Mouse (Mus musculus): ENCODE measurements around the gene Rab40c.

Gene Rab40c

GRCm38 (mm10) chr17:25919144-25919785 is at the start of gene Rab40c:
Gene Rab40c, minus strand, starts transcription at chr17:25919727.
- DNase-seq (ENCODE audit: low spot score) = no peak

DNA sequence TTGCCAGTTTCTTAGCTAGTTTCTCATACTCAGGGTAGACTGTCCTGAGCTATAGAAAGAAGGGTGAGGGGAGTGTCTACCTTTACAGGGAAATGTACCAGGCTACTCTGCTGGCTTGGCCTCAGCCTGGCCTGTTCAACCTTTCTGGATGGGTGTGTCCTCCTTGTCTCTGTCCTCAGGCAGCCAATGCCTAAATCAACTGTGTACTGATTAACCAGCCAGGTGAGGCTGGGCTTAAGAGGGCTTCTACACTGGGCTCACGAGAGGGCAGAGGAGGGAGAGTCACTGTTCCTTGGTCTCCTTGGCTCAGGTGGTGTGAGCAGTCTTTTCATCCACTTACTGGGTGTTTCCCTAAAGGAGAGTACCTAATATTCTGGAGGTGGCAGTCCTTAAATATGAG is 48.6 kb upstream of the Rab40c start:
- DNase-seq (ENCODE audit: low spot score) = peak; percentile 55

DNA sequence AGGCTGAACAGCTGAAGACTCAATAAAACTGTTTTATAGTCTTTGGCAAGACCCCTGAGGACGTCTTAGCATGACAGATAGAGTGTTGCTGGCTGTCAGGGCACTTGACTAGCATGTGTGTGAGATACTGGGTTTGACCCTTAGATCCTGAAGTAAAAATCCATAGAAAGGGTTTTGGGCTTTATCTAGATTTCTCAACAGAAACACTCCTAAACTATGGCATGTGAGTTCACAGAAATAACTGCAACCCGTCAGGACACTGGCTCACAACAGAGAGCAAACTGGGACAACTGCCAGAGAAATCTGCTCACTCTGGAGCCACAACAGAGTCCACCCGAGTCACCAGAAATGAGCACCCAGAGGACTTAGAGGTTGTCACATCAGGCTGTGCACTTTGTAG is 48.1 kb upstream of the Rab40c start:
- DNase-seq (ENCODE audit: low spot score) = no peak

GRCm38 (mm10) chr17:25964271-25964670 is 44.7 kb upstream of the Rab40c start:
- no peak for DNase-seq (ENCODE audit: low spot score)

GRCm38 (mm10) chr17:25962413-25962905 is 42.9 kb upstream of the Rab40c start:
- DNase-seq (ENCODE audit: low spot score) = no peak

DNA sequence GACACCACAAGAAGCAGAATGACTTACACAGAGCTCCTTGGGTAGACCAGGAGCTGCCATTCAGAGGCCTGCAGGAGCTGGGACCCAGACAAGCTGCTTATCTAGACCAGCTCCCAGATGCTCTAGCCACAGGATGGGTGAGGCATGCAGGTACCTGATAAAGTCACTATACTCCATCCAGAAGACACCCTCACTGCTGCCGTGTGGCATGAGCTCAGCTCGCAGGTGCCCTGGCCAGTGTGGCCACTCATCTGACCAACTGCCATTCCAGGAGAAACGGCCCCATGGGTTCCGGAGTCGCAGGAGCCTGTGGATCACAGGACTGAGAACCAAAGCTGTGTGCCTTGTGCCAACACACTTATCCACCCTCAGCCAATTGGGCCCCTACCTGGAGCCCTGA is 42.0 kb upstream of the Rab40c start:
- no peak for DNase-seq (ENCODE audit: low spot score)

DNA sequence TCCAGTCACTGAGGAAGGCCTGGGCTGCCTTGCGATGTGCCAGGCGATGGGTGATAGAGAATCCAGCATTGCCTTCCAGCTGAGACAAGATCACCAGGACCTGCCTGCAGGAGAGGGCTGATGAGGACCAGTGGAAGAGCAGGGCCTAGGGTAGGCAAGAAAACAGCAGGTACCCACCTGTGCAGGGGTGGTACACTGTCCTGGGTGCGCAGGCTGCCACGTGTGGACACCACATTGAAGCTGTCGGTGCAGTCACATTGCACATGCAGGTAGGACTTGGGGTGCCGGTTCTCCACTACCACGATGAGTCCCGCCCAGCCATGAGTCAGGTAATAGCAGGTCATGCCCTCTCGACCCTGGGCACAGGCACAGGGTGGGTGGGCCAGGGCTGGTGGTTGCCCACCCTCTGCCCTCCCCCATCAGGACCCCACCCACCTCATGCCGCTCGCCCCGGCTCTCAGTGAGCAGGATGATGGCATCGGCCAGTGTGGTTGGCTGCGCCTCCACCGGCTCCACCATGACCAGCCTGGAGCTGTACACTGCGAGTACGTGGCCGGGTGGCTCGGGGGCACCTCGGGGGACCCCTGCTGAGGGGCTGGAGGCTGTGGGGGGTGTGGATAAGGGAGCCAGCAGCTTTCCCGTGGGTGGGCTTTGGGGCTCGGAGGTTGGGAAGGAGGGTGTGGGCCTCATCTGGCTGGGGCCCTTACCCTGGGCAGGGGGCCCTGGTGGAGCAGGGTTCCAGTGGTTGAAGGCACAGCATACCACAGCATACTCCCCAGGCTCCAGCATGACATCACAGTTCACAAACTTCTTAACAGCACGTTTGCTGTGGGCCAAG is 40.3 kb upstream of the Rab40c start:
- DNase-seq (ENCODE audit: low spot score) = no peak

DNA sequence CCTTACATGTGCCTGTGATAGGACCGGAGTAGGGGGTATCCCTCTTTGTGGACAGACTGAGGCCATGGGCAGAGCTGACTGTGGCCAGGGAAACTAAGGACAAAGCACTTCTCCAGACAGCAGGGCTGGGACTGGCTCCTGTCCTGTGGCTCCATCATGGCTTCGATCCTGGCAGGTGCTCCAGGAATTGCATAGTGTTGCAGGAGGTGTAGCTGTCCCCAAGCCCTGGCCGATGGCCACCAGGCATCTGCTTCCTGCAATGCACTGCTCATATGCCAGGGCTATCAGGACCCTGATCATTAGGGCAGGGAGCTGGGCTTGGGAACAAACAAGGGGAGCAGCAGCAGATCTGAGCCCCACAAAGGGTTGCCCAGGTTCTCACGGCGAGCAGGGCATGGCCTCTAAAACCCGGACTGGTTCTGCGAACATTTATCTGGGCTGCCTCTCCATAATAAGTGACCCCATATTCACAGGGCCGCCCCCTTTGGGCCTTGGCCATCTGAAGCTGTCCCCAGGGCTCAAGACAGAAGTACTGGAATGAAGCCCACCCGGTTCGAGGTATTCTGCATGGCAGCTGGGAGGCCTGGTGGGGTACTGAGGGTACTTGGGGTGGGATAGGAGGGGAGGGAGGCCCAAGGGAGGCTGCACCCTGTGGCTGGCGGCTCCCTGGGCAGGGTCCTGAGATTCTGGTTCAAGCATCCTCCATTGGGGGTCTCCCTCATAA is 39.4 kb upstream of the Rab40c start:
- DNase-seq (ENCODE audit: low spot score) = no peak

GRCm38 (mm10) chr17:25957586-25958051 is 38.1 kb upstream of the Rab40c start:
- DNase-seq (ENCODE audit: low spot score) = no peak

GRCm38 (mm10) chr17:25956631-25957030 is 37.1 kb upstream of the Rab40c start:
- no peak for DNase-seq (ENCODE audit: low spot score)

- DNase-seq (ENCODE audit: low spot score) = no peak
These were observed 36.7 kb upstream of the Rab40c start for GRCm38 (mm10) chr17:25956201-25956600.

- DNase-seq (ENCODE audit: low spot score) = no peak
These were observed 36.2 kb upstream of the Rab40c start for GRCm38 (mm10) chr17:25955736-25956135.

DNA sequence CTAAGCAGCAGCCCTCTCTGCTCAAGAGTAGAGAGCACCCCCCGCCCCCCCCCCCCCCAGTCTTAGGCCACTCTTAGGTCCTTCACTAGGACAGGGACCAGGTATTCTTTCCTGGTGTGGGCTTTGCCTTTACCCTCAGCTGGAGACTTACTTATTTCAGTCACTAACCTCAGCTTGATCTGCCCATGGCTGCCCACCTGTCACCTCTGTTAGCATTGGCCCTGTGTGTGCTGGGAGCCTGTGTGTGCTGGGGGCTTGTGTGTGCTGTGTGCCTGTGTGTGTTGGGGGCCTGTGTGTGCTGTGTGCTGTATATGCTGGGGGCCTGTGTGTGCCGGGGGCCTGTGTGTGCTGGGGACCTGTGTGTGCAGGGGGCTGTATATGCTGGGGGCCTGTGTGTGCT is 35.1 kb upstream of the Rab40c start:
- DNase-seq (ENCODE audit: low spot score) = no peak

- DNase-seq (ENCODE audit: low spot score) = no peak
These were observed 33.6 kb upstream of the Rab40c start for GRCm38 (mm10) chr17:25953161-25953560.

DNA sequence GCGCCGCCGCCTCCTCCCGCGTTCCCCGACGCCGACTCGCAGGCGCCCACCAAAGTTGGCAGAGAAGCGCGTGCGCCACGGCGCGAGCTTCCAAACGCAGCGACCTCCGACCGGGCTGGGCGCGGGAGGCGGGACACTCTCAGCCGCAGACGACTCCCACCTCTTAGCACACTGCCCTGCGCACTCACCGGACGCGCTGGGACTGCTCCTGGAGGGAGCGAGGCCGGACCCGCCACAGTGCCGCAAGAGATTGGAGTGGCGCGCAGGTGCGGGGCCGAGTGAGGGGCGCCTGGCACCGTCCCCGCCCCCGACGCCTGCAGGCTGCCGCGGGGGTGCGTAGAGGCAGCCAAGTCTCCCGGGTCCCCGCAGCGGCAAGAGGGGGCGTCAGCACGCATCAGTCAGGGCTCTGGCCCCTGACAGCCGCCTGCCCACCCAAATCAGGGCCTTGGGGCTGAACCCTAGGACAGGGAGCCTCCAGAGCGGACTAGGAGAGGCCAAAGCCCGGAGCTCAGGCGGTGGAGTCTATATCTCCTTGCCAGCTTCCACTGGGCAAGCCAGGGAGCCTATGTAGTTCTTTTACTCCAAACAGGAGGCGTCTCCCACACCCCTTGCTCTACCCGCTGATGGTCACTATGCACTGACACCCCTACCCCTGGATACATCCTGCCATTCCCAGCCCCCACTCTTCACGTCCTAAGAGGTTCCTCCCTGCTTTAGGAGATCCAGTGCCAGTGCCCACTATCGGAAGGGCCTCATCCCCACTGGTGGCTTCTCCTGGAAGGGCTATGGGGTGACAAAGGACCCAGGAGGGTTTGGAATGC is 32.5 kb upstream of the Rab40c start, which contains the start of gene A930017K11Rik:
Gene A930017K11Rik, minus strand, starts transcription at position 763 of the 821 bp plus-strand sequence.
- DNase-seq (ENCODE audit: low spot score) = peak; percentile 18

DNA sequence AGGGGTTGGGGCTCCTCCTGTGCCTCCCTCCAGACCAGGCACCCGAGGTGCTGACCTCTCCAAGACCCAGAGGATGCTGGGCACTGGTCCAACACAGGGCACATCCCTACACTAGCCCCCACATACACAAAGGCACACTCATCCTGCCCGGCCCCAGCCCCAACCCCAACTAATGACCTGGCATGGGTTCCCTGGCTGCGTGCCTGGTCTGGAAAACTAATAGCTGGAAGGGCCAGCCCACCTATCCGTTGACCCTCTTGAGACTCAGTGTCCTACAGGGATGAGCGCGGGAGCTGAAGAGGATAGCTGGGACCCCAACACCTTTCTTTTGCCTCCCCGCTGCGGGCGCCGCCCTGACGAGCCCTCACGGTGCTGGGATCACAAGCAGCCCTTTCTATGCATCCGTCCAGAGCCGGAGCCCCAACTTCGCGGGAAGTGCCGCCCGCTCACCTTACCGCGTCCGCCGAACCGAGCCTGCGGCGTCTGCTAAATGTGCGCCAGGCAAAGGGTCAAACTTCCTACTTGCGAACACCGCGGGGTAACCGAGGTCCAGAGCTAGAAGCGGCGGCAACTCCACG is 31.8 kb upstream of the Rab40c start:
- no peak for DNase-seq (ENCODE audit: low spot score)

DNA sequence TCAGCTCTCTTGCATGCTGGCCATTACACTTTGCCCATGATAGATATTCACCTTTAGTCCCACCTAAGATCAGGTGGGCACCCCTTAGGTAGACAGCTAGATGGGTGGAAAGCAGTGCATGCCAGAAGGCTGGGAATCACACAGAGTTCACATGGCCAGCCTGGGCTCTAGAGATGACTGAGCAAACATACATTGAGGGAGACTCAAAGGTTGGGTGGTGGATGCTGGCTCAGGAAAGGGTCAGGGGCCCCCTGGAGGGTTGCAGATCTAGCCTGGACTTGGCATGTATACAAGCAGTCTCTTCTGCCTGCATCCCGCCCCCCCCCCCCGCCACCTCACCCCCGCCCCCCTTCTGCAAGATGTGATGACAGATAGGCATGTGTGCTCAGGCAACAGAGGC is 31.2 kb upstream of the Rab40c start:
- DNase-seq (ENCODE audit: low spot score) = no peak

DNA sequence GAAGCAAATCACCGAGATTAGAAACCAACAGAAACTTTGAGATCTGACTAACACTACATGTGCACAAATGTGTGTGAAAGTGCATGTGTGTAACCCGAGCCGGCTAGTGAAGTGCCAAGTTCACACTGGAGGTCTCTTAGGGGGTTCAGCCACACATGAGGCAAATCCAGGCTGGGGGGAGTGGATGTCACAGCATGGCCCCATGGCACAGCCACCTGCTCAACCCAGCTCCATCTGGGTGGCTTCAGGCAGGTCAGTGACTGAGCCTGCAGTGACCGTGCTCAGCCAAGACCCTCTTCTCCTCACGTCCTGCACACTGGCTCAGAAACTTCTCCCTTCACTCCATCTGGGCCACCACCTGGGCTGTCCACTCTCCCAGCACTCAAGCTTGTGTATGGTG is 30.5 kb upstream of the Rab40c start:
- DNase-seq (ENCODE audit: low spot score) = no peak

DNA sequence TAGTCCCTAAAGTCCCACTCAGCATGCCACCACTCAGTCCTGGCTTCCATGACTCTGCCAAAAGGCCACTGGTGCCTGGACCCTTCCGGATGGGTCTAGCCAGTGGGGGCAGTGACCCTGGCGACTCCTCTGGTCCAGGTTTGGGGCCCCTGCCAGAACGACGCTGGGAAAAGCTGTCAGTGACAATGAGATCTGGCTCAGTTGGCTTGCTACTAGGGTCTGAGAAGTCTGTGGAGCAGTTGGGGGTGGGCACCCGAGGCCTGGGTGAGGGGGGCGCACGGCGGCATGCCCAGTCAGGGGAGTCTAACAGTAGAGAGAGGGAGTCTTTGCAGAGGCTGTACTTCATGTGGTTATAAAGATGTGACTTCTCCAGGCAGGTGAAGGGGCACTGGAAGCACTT is 28.5 kb upstream of the Rab40c start:
- no peak for DNase-seq (ENCODE audit: low spot score)

- DNase-seq (ENCODE audit: low spot score) = no peak
These were observed 28.0 kb upstream of the Rab40c start for GRCm38 (mm10) chr17:25947576-25947975.

GRCm38 (mm10) chr17:25946891-25947290 is 27.4 kb upstream of the Rab40c start:
- no peak for DNase-seq (ENCODE audit: low spot score)

All from yolk sac, embryonic 10.5 days (tissue).